Mouse (Mus musculus): ENCODE results near the gene Acot6.

- TF ChIP-seq POLR2A (IDR thresholded peaks at IDR 0.05; ENCODE audit: control insufficient read depth, extremely low read depth, insufficient read depth, low read length, poor library complexity) (no peak), CTCF (IDR thresholded peaks at IDR 0.05; ENCODE audit: borderline replicate concordance, control insufficient read depth, extremely low read depth, insufficient read depth, low read length, poor library complexity) (no peak)
Observed at GRCm38 (mm10) chr12:84140135-84140534, 39.7 kb downstream of the Acot6 start.
